8 mouse cellular contexts compared by ENCODE assay signal in the genomic region with DNA sequence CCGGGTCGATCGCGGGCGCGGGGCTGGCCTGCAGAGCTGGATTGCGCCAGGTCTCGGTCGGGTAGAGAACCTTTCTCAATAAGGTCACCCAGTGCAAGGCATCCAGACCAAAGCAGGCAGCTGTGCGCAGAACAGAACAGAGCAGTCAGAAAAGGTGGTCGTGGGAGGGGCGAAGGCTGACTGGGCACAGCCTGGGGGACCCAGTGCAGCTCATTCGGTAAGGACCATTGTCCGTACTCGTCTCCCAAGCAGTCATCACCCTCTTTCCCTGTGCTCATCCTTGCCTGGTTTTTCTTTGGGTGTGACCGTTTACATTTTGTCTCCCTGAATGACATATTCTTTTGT. TPM values are rescaled to one million over a fixed set of nuclear protein-coding genes. Genes with fewer than 3 reads are reported as not detected.
DNase-seq lines count a peak whose midpoint lies in the region; ATAC-seq lines count a peak whose summit lies in the region.

No protein-coding gene starts in this region.

- H3K27me3 ChIP-seq in heart, embryonic 16.5 days (ENCODE audit: control insufficient read depth, insufficient read depth, low read length): peaks cover 6% of the 10 kb centered on the region
- peaks cover 11% of the 10 kb centered on the region; the same call in 1 of the 2 replicates for H3K27me3 ChIP-seq in hindbrain, embryonic 12.5 days
- peaks cover 21% of the 10 kb centered on the region for H3K27me3 ChIP-seq in midbrain, embryonic 12.5 days

- H3K4me1 ChIP-seq in heart, embryonic 16.5 days (ENCODE audit: control insufficient read depth, insufficient read depth, low read length): peaks cover 27% of the 10 kb centered on the region
- H3K4me1 ChIP-seq in brown adipose tissue, adult 24 weeks (ENCODE audit: control insufficient read depth, insufficient read depth, insufficient read length, low read length): peaks cover 18% of the 10 kb centered on the region
- H3K4me1 ChIP-seq in hindbrain, embryonic 12.5 days: peaks cover 42% of the 10 kb centered on the region
- peaks cover 44% of the 10 kb centered on the region for H3K4me1 ChIP-seq in midbrain, embryonic 12.5 days

- peak overlapping the region; percentile 98 for H3K4me2 ChIP-seq in heart, embryonic 16.5 days (ENCODE audit: low read depth, low read length)
- peak overlapping the region; percentile 94 for H3K4me2 ChIP-seq in hindbrain, embryonic 12.5 days (replicated peaks)
- H3K4me2 ChIP-seq in midbrain, embryonic 12.5 days (replicated peaks): peak overlapping the region; percentile 68

- H3K4me3 ChIP-seq in heart, embryonic 16.5 days (ENCODE audit: low read length): peak overlapping the region; percentile 96
- H3K4me3 ChIP-seq in brown adipose tissue, adult 24 weeks (ENCODE audit: insufficient read depth, low read depth, low read length): peak overlapping the region; percentile 52
- peak overlapping the region; percentile 91 for H3K4me3 ChIP-seq in hindbrain, embryonic 12.5 days
- peak overlapping the region; percentile 99 for H3K4me3 ChIP-seq in midbrain, embryonic 12.5 days

- H3K9ac ChIP-seq in heart, embryonic 16.5 days (ENCODE audit: low read length): peak overlapping the region; percentile 75
- peak overlapping the region; percentile 66 for H3K9ac ChIP-seq in hindbrain, embryonic 12.5 days
- peak overlapping the region; percentile 99 for H3K9ac ChIP-seq in midbrain, embryonic 12.5 days (replicated peaks)

- H3K9me3 ChIP-seq in heart, embryonic 16.5 days (replicated peaks; ENCODE audit: control insufficient read depth, low read length): peaks cover 4% of the 10 kb centered on the region; the same call in 1 of the 2 replicates
- H3K9me3 ChIP-seq in hindbrain, embryonic 12.5 days (replicated peaks): 0 out of 2 replicates have a peak, but pooled peaks cover 4% of the 10 kb centered on the region
- no peaks in the 10 kb centered on the region; the same call in 1 of the 2 replicates for H3K9me3 ChIP-seq in midbrain, embryonic 12.5 days

- DNase-seq in heart, postnatal 14 days: no peak
- DNase-seq in thymus, postnatal 10 days (ENCODE audit: low spot score in 2 of 2): no peak
- DNase-seq in adrenal gland, postnatal 10 days: no peak
- no peak for DNase-seq in MN1 (ENCODE audit: low spot score)

- no peak overlapping the region for H3K27ac ChIP-seq in heart, embryonic 16.5 days (ENCODE audit: low read length)
- no peak overlapping the region for H3K27ac ChIP-seq in brown adipose tissue, adult 24 weeks (replicated peaks; ENCODE audit: low read depth, low read length)
- peak overlapping the region; percentile 26 for H3K27ac ChIP-seq in hindbrain, embryonic 12.5 days
- peak overlapping the region; percentile 52 for H3K27ac ChIP-seq in midbrain, embryonic 12.5 days (replicated peaks)

- no peaks in the 10 kb centered on the region for H3K36me3 ChIP-seq in heart, embryonic 16.5 days (ENCODE audit: control insufficient read depth, insufficient read depth)
- H3K36me3 ChIP-seq in hindbrain, embryonic 12.5 days: no peaks in the 10 kb centered on the region
- H3K36me3 ChIP-seq in midbrain, embryonic 12.5 days: no peaks in the 10 kb centered on the region

- WGBS in heart, embryonic 16.5 days: 9% methylated on average over 16 of the region's 16 CpGs
- 5% methylated on average over 16 of the region's 16 CpGs for WGBS in hindbrain, embryonic 12.5 days
- 3% methylated on average over 16 of the region's 16 CpGs for WGBS in midbrain, embryonic 12.5 days

- ATAC-seq in heart, embryonic 16.5 days (replicated peaks; ENCODE audit: extremely low read depth, insufficient read depth, low FRiP score): no peak
- ATAC-seq in hindbrain, embryonic 12.5 days (ENCODE audit: low FRiP score): peak; percentile 39
- ATAC-seq in midbrain, embryonic 12.5 days (ENCODE audit: low FRiP score, low read depth): no peak

- intact Hi-C loops in heart, postnatal 14 days (cut with DNase I): loop anchor here (2.0 kb wide), 3 partner anchors 104 to 270 kb away; no protein-coding TSS in a partner anchor

RNA-seq across cellular contexts. Expression of a gene that starts 0.7 kb away (rescaled TPM):
- 7.5 and 12.2 TPM in 2 replicates for polyA plus RNA-seq in heart, embryonic 16.5 days (2015; fragmentation: Nextera tagmentation; extraction: Ambion mirVana)
- total RNA-seq in heart, postnatal 14 days (2021): 10 to 100 TPM; 26.2 to 32.6 TPM
- polyA plus RNA-seq in brown adipose tissue, adult 24 weeks (2012; ENCODE audit: insufficient read depth, insufficient read length, missing spikeins): 27.1 and 34.3 TPM in 2 replicates
- polyA plus RNA-seq in hindbrain, embryonic 12.5 days (2016; fragmentation: Nextera tagmentation; extraction: Ambion mirVana): 62.8 and 65.2 TPM in 2 replicates
- 56.5 and 67.4 TPM in 2 replicates for polyA plus RNA-seq in midbrain, embryonic 12.5 days (2016; fragmentation: Nextera tagmentation; extraction: Ambion mirVana)
- total RNA-seq in adrenal gland, postnatal 10 days (2021): 10 to 100 TPM; 47.7 to 56.6 TPM

Comparison
In these comparisons a context has a peak if more than half of its experiments do, and no peak if none do; other contexts are left out.
1. H3K27ac ChIP-seq: peak in hindbrain, embryonic 12.5 days (single experiment) and midbrain, embryonic 12.5 days (single experiment); none in heart, embryonic 16.5 days (single experiment) and brown adipose tissue, adult 24 weeks (single experiment).
2. Peak in every context shown above with its lines, with median percentiles within 50 percentile points of each other: H3K4me2 ChIP-seq, H3K4me3 ChIP-seq and H3K9ac ChIP-seq.